Mouse (Mus musculus) CD8-positive naive resting alpha-beta T cell, adult 2 months (primary cell): ENCODE data around the gene Lbx2.

ENCODE experiments used
- DNase-seq, 2 experiments: peaks; one replicate each; pipeline ENCODE4 v3.0.0; 2022; ENCODE audit warnings: low read depth in 2 of 2, low spot score in 2 of 2

The Lbx2 gene

DNA sequence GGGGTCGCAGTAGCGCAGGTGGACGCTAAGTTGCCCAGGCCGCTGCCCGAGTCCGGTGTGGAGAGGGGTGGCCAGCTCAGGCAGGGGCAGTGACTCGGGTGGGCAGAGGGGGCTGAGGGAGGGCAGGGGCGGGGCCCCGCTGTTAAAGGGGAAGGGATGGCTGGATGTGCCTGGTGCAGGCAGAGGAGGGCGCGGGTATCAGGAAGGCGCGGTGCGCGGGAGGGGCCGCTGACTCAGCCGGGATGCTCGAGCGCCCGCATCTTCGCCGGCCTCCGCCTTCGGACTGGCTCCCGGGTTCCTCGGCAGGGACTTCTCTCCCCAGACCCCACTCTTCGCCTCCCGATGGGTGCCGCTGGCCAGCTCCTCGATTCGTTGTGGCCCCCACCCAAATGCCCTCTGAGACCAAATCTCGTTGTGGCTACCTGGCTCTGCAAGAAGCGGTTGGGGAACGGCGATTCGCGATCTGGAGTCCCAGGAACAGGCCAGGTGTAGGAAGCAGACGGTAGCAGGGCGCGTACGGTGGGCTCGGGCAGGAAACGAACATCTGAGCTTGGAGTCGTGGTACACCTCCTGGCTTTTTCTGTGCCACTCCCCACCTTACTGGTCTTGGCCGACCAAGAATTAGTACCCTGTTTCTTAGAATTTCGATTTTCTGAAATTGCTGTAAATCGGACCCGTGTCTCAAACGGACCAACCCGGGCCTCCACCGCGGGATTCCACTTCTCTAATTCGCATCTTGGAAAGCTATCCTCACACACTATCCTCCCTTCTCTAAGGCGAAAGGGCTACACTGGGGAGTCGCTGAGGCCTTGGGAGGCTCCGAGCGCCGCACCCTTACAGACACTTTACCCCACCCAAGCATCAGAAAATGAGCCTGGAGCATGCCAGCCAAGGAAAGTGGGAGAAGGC, 15.6 kb upstream of the Lbx2 start:
- no peak for DNase-seq

DNA sequence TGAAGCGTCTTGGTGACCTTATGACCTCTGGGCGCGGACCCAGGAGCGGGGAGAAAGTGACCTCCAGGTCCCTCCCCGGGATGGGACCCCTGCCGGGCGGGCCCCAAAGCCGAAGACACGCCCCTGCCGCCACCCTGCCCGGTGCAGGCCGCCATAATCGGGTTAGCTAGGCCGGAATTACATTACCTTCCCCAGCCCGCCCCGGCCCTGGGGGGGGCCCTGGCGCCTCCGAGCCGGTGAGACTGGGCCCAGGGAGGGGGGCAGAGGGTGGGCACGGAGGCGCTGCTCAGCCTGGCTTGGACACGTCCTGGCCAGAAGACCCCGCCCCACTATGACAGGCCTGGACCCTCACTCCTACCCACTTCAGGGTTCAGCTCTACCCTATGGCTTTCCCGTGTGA, 14.9 kb upstream of the Lbx2 start:
- DNase-seq: no peak

GRCm38 (mm10) chr6:83074979-83075378, 11.2 kb upstream of the Lbx2 start:
- peak in 1 of 2 experiments; percentile 51 for DNase-seq

- DNase-seq: no peak
These were observed 8.4 kb upstream of the Lbx2 start, which contains the start of gene Pcgf1 for GRCm38 (mm10) chr6:83077630-83078323. TSS of gene Pcgf1 (plus strand) at chr6:83077869.

DNA sequence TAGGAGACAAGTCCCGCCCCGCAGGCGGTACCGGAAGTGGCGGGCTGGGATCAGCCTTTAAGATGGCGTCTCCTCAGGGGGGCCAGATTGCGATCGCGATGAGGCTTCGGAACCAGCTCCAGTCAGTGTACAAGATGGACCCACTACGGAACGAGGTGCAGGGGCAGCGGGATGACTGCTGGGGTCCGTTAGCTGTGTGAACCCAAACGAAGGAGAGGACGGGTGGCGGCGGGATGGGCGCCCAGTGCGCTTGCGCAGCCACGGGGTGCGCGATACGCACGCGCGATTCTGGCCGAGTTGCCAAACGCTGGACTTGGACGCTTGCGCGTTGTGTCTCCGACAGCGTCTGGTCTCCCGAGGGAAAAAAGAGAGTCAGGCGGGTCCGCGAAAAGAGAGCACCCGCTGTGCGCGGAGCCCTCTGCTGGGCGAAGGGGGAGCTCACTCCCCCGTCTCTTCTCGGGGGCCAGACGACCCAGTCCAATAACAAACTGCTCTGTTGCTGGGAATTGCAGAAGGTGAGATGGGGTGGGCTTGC, 7.8 kb upstream of the Lbx2 start:
- DNase-seq: peak; percentile 99 to 100

DNA sequence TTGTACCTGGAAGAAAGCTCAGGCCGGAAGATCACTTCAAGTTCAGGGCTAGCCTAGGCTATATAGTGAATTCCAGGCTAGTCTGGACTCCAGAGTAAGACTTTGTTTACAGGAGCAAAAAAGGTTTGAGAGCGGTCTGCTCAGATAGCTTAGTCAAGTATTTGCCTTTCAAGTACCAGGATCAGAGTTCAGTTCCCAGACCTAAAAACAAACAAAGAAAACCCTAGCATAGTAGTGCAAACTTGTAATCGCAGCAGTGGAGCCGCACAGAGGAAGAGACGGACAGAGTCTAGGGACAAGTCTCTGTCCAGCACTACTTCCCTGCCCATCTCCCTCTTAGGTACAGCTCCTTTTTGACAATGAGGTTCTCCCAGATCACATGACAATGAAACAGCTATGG, 6.0 kb upstream of the Lbx2 start:
- DNase-seq: no peak

- DNase-seq: no peak
These were observed 2.7 kb upstream of the Lbx2 start for GRCm38 (mm10) chr6:83083497-83083896.

GRCm38 (mm10) chr6:83084477-83084876, 1.7 kb upstream of the Lbx2 start:
- DNase-seq: no peak

- DNase-seq: no peak
These were observed 1.2 kb downstream of the Lbx2 start for GRCm38 (mm10) chr6:83087205-83087925.

GRCm38 (mm10) chr6:83087926-83088260, 1.7 kb downstream of the Lbx2 start:
- DNase-seq: no peak

DNA sequence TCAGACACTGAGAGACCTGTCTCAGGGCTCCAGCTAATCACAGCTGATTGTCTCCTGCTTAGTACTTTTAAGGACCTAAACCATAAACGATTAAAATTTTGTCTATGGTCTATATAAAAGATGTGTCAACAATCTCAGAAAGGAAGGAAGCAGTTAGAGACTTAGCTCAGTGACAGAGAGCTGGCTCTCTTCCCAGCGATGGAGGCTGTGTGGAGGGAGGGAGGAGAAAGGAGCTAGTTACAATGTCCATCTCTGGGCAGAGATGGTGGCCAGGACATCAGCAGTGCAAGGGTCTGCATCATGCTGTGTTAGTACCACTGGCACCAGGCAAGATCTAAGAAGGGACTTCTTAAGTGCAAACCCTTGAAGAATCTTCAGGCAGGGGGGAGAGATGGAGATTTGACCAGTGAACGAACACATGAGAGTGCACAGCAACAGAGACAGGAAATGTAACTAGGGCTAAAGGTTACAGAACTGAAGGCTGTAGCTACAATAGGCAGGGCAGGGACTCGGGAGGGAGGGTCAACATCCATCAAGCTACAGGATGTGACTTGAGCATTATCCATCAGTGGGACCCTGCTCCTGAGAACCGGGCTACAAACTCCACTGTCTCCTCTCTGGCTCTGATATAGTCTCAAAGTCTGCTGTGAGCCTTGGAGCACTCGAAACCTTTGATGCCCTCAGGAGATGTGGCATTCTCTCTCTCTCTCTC, 6.4 kb downstream of the Lbx2 start:
- DNase-seq: no peak

GRCm38 (mm10) chr6:83095968-83096367, 9.8 kb downstream of the Lbx2 start:
- peak; percentile 57 to 66 for DNase-seq

- no peak for DNase-seq
These were observed 12.2 kb downstream of the Lbx2 start for GRCm38 (mm10) chr6:83098411-83098810.

DNA sequence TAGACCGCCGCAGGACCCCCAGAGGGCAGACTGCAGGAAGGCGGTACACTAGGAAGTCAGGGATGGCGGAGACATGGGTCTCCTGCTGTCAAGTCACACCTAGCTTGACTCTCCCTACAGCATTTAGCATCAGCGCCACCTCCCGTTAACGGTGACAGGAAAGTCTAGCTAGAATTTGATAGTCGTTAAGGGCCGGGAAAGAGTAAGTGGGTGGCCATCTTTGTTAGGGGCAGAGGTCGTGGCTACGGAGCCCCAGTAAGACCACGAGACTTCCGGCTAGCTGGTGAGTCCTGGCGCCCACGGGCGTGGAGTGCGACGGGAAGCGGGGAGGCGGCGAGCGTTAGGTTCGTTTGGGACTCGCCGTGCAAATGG, 15.1 kb downstream of the Lbx2 start, which contains the start of the genes Ccdc142 and Gm42688:
Gene Ccdc142, plus strand, starts transcription at position 286 of the 372 bp plus-strand sequence.
Gene Gm42688, plus strand, starts transcription at position 302 of the 372 bp plus-strand sequence.
- DNase-seq: peak; percentile 81 to 85

DNA sequence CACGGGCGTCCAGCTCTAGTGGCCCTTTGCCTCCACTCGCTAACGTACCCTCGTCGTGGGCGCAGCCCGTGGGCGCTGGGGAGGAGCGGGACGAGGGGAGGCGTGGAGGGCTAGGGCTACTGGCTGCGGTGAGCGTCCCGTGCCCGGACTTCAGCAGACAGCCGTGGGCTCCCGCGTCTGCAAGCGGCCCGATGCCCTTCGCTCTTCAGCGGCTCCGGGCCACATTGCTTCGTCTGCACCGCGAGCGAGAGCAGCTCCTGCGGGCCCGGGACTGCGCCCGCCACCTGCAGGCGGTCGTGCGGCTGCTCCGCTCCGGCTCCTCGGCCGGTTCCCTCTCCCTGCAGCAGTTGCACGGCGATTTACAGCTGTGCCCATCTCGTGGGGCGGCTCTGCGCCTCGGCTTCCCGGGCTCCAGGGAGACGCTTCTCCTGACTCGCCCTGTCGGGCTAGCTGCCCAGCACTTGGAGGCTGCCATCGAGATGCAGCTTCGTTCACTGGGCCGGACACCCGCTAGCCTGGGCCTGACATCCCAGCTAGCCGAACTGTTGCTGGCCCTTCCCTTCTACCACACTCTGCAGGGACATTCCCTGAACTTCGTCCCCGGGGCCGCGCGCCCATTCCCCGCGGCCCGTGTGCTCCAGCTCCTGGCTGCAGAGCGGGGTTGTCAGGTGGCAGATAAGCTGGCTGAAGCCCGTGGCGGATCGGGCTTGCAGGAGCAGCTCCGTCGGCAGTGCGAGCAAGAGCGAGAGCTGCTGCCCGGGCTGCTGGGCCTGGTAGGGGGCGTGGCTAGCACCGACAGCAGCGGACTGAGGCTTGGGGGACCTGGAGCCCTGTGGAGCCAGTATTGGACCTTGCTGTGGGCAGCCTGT, 15.8 kb downstream of the Lbx2 start:
- peak; percentile 62 to 63 for DNase-seq

- no peak for DNase-seq
These were observed 17.0 kb downstream of the Lbx2 start for GRCm38 (mm10) chr6:83103130-83103650.

DNA sequence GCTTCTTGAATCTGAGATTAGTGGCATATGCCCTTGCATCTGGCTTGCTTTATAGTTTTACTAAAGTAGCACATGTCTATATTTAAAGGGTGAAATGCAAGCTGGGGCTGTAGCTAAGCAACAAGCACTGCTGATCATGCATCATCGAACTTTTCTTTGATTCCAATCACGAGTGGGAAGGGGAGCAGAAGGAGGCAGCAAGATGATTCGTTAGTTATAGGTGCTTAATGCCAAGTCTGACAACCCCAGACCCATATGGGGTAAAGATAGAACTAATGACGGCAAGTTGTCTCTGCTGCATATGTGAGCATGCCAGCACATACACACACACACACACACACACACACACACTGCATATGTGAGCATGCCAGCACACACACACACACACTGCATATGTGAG, 18.0 kb downstream of the Lbx2 start:
- no peak for DNase-seq

DNA sequence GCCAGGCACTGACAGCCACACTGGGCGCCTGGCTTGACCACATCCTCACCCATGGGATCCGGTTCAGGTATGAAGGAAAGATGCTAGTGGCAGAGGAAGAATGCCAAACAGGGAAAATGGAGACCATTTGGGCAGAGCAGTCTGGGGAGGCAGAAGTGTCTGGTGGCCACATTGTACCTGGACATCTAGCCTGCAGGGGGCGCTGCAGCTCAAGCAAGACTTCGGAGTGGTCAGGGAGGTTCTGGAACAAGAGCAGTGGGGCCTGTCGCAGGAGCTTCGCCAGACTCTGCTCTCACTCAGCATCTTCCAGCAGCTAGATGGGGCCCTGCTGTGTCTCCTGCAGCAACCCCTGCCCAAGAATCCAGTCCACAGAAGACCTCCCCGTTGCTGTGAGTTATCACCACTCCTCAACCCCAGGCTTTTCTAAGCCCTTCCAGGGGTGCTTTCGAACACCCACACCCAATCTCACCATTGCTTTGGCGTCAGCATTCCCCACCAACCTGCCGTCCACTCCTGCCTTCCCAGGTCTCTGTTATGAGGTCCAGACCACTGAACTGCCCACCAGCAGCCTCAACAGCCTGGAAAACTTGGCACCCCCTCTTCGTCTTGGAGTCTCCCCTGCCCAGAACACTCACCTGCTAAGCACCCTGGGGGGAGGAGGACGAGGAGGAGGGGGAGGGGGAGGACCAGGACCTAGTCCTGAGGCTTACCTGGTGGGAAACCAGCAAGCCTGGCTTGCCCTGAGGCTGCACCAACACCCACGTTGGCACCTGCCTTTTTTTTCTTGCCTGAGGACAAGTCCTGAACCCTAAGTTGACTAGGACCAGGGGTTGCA, 21.6 kb downstream of the Lbx2 start:
- peak; percentile 81 for DNase-seq
